Mouse (Mus musculus) liver, embryonic 14.5 days (tissue): ENCODE results near the gene Inpp5f.

Experiments used
- CTCF ChIP-seq: IDR thresholded peaks from 2 replicates; pipeline ENCODE4 v1.5.1; 2016; ENCODE audit warnings: antibody characterized with exemption, low read depth, control low read depth
- EP300 ChIP-seq: IDR thresholded peaks from 2 replicates; pipeline ENCODE4 v1.6.1; 2016; ENCODE audit warnings: antibody characterized with exemption, low read depth

GRCm38 (mm10) chr7:128581864-128582484 lies 29.2 kb upstream of the Inpp5f start:
- TF ChIP-seq CTCF (no peak), EP300 (no peak)
